Mouse (Mus musculus): ENCODE measurements around the gene Dmac1. TPM values are rescaled to one million over a fixed set of nuclear protein-coding genes. Genes with fewer than 3 reads are reported as not detected.
"Not testable (repeated sequence)": the region's sequence is repeated elsewhere in the genome, so short reads cannot be mapped to it uniquely, and the experiment has no call there.

The Dmac1 gene
- polyA plus RNA-seq, 1 experiment from 2014 or later = 73.9 TPM

GRCm38 (mm10) chr4:75263556-75264129 is 14.5 kb downstream of the Dmac1 start:
- 95% methylated on average over 3 of the region's 3 CpGs for WGBS (ENCODE audit: missing documents)
- Histone ChIP-seq H3K4me3 (ENCODE audit: inconsistent target) (no peak overlapping the region), H3K27ac (no peak overlapping the region), H3K36me3 (ENCODE audit: inconsistent target) (no peaks in the 10 kb centered on the region), H3K79me2 (ENCODE audit: inconsistent target) (no peaks in the 10 kb centered on the region)

- Histone ChIP-seq H3K36me3 (ENCODE audit: inconsistent target) (no peaks in the 10 kb centered on the region), H3K79me2 (ENCODE audit: inconsistent target) (no peaks in the 10 kb centered on the region), H3K27ac (no peak overlapping the region), H3K4me3 (ENCODE audit: inconsistent target) (no peak overlapping the region)
- 20% methylated on average over 7 of the region's 7 CpGs for WGBS (ENCODE audit: missing documents)
Observed at GRCm38 (mm10) chr4:75262423-75262822, 15.7 kb downstream of the Dmac1 start.

GRCm38 (mm10) chr4:75260156-75260555 is 17.9 kb downstream of the Dmac1 start:
- Histone ChIP-seq H3K79me2 (ENCODE audit: inconsistent target) (no peaks in the 10 kb centered on the region), H3K36me3 (ENCODE audit: inconsistent target) (no peaks in the 10 kb centered on the region), H3K27ac (no peak overlapping the region), H3K4me3 (ENCODE audit: inconsistent target) (no peak overlapping the region)
- 81% methylated on average over 6 of the region's 6 CpGs for WGBS (ENCODE audit: missing documents)

GRCm38 (mm10) chr4:75259447-75259846 is 18.7 kb downstream of the Dmac1 start:
- H3K27ac ChIP-seq = no peak overlapping the region
- WGBS (ENCODE audit: missing documents) = 82% methylated on average over 3 of the region's 3 CpGs
- no peaks in the 10 kb centered on the region for H3K79me2 ChIP-seq (ENCODE audit: inconsistent target)
- no peak overlapping the region for H3K4me3 ChIP-seq (ENCODE audit: inconsistent target)
- H3K36me3 ChIP-seq (ENCODE audit: inconsistent target) = no peaks in the 10 kb centered on the region

GRCm38 (mm10) chr4:75234602-75235001 is 43.5 kb downstream of the Dmac1 start:
- WGBS (ENCODE audit: missing documents) = 85% methylated on average over 3 of the region's 3 CpGs
- not testable (repeated sequence) for H3K79me2 ChIP-seq (ENCODE audit: inconsistent target); H3K36me3 ChIP-seq (ENCODE audit: inconsistent target); H3K4me3 ChIP-seq (ENCODE audit: inconsistent target); H3K27ac ChIP-seq
